Mouse (Mus musculus) bone marrow, adult 2 months (tissue): ENCODE measurements around the gene Wwc2.

ENCODE experiments used
- CTCF ChIP-seq: fragments of 200-500 bp; IDR thresholded peaks from 2 replicates; pipeline ENCODE4 v1.5.1; 2011; ENCODE audit warnings: low read length, control low read depth; ENCODE audit not compliant: control insufficient read depth, insufficient read depth
- POLR2A ChIP-seq: fragments of 200-500 bp; IDR thresholded peaks from 2 replicates; pipeline ENCODE4 v1.6.1; 2011; ENCODE audit warnings: low read depth, mild to moderate bottlenecking, control low read depth, low read length, borderline replicate concordance; ENCODE audit not compliant: control insufficient read depth

- TF ChIP-seq CTCF (no peak), POLR2A (no peak)
Measured at GRCm38 (mm10) chr8:47962005-47962404, 28.7 kb downstream of the Wwc2 start.
